Mouse (Mus musculus): ENCODE data around the gene Mylk2.

GRCm38 (mm10) chr2:152933614-152934013 is 22.5 kb downstream of the Mylk2 start:
- TF ChIP-seq POLR2A (IDR thresholded peaks at IDR 0.05; ENCODE audit: control insufficient read depth, extremely low read depth, insufficient read depth, low read length, poor library complexity) (no peak), CTCF (IDR thresholded peaks at IDR 0.05; ENCODE audit: borderline replicate concordance, control insufficient read depth, extremely low read depth, insufficient read depth, low read length, poor library complexity) (peak; percentile 56; the same call in 1 of the 2 replicates)

Data from thymus, adult 2 months (tissue).